Mouse (Mus musculus) macrophage (primary cell): Measurements from ENCODE around the gene Paqr4. TPM values are rescaled to one million over a fixed set of nuclear protein-coding genes. Genes with fewer than 3 reads are reported as not detected.

ENCODE experiments used
- H3K27ac ChIP-seq: fragments of 350-480 bp; formaldehyde crosslinking; 2 replicates; pipeline ENCODE4 v1.9.0; 2021
- H3K36me3 ChIP-seq: fragments of 350-480 bp; formaldehyde crosslinking; 2 replicates; pipeline ENCODE4 v1.9.0; 2021; ENCODE audit errors: inconsistent target
- H3K4me3 ChIP-seq: fragments of 350-480 bp; formaldehyde crosslinking; 2 replicates; pipeline ENCODE4 v1.9.0; 2021; ENCODE audit errors: inconsistent target
- H3K79me2 ChIP-seq: fragments of 350-480 bp; formaldehyde crosslinking; 2 replicates; pipeline ENCODE4 v1.9.0; 2021; ENCODE audit errors: inconsistent target
- WGBS: methylation state at CpG from one replicate; pipeline ENCODE4 v1.1.7; 2026; ENCODE audit warnings: inconsistent platforms; ENCODE audit not compliant: missing documents; 5-methylcytosine and 5-hydroxymethylcytosine counted together
- polyA plus RNA-seq: library from polyadenylated mRNA; stranded (reverse); fragments of 250-400 nt; gene quantifications from 3 replicates; pipeline ENCODE4 v1.2.4, GENCODE M21; 2018; ENCODE audit warnings: inconsistent platforms

The Paqr4 gene
- polyA plus RNA-seq, 1 experiment from 2014 or later: 6.5 TPM

- Histone ChIP-seq H3K27ac (no peak overlapping the region), H3K36me3 (no peaks in the 10 kb centered on the region), H3K4me3 (peak overlapping the region; percentile 66), H3K79me2 (no peaks in the 10 kb centered on the region)
- 65% methylated on average over 2 of the region's 2 CpGs for WGBS
Observed at GRCm38 (mm10) chr17:23770493-23770892, 29.8 kb upstream of the Paqr4 start.

DNA sequence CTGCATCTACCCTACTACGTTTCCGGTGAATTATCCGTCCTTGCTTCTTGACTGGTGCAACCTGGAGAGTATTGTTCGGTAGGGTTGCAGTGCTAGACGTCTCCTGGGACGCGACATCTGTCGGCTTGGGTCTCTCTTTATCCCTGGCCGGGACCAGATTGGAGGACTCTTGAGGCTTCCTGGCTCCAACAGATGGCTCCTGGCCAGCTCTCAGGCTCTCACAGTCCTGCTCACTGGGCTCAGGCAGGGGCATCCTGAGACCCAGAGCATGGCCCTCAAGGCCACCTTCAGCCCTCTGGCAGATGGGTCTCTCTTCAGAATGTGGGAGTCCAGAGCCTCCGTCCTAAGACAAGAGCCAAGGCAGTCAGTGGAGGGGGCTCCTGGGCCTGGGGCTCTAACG is 22.3 kb upstream of the Paqr4 start:
- Histone ChIP-seq H3K4me3 (no peak overlapping the region), H3K36me3 (peaks cover 18% of the 10 kb centered on the region; the same call in 1 of the 2 replicates)
- 96% methylated on average over 11 of the region's 11 CpGs for WGBS

DNA sequence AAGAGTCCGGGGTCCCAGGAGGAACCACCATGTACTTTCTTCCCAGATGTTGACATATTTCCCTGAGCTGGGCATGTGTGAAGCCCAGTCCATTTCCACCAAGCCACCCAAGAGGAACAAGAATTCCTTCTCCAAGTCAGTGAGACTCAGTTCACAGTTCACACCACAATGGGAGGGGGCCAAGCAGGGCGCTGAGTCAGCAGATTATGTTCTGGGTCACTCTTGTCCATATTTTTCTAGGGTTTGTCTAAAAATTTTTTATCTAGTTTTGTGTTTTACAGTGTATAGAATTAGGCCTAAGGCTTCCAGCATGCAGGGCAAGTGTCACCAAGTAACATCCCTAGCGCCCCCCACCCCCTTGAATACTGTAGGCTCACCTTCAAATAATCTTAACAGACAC is 20.5 kb upstream of the Paqr4 start:
- WGBS: 93% methylated on average over 3 of the region's 3 CpGs
- Histone ChIP-seq H3K4me3 (no peak overlapping the region), H3K79me2 (no peaks in the 10 kb centered on the region), H3K36me3 (peaks cover 24% of the 10 kb centered on the region; the same call in 1 of the 2 replicates), H3K27ac (no peak overlapping the region)

More for the DNA sequence above, 22.3 kb upstream of the Paqr4 start:
- H3K79me2 ChIP-seq: no peaks in the 10 kb centered on the region
- H3K27ac ChIP-seq: no peak overlapping the region

DNA sequence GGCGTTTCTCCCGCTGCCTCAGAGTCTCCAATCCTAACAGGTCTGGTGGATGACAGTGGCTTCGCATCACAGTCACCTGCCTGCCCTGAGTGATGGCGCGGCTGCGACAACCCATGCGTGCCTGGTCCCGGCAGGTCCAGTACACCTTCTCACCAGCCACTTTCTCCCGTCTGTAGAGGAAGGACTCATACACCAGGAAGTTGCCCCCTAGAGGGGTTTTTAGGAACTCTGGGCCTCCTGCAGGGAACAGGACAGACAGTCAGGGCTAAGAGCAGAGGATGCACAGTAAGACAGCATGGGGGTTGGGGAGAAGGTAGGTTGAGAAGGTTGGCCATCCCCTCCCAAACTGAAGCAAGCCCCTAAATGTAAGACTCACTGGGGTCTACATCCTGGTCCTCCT is 19.6 kb upstream of the Paqr4 start:
- Histone ChIP-seq H3K27ac (no peak overlapping the region), H3K36me3 (peaks cover 27% of the 10 kb centered on the region; the same call in 1 of the 2 replicates), H3K4me3 (no peak overlapping the region), H3K79me2 (no peaks in the 10 kb centered on the region)
- WGBS: 88% methylated on average over 9 of the region's 9 CpGs

GRCm38 (mm10) chr17:23758801-23759200 is 18.1 kb upstream of the Paqr4 start:
- H3K36me3 ChIP-seq: peaks cover 27% of the 10 kb centered on the region; the same call in 1 of the 2 replicates
- no peak overlapping the region for H3K4me3 ChIP-seq
- no peaks in the 10 kb centered on the region for H3K79me2 ChIP-seq
- WGBS: 97% methylated on average over 8 of the region's 8 CpGs
- H3K27ac ChIP-seq: no peak overlapping the region

DNA sequence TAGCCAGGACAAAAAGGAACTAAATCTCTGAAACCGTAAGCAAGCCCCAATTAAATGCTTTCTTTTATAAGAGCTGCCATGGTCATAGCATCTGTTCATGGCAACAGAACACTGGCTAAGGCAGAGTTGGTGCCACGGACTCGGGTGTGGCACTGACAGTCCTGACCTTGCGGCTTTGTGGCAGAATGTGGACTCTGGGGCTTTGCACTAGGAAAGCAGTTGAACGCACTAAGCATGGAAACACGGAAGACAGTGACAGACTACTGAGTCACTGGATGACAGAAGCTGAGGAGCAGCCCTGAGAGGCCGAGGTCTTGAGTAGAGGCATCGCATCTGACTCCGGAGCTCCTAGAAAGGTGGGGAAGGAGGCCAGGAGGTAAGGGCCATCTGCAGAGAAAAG is 16.9 kb upstream of the Paqr4 start:
- H3K79me2 ChIP-seq: no peaks in the 10 kb centered on the region
- WGBS: 97% methylated on average over 9 of the region's 9 CpGs
- no peak overlapping the region for H3K27ac ChIP-seq
- peaks cover 32% of the 10 kb centered on the region; the same call in 1 of the 2 replicates for H3K36me3 ChIP-seq
- no peak overlapping the region for H3K4me3 ChIP-seq

- peaks cover 32% of the 10 kb centered on the region; the same call in 1 of the 2 replicates for H3K36me3 ChIP-seq
- WGBS: 75% methylated on average over 13 of the region's 13 CpGs
- H3K27ac ChIP-seq: no peak overlapping the region
- no peaks in the 10 kb centered on the region for H3K79me2 ChIP-seq
- no peak overlapping the region for H3K4me3 ChIP-seq
Observed at GRCm38 (mm10) chr17:23755689-23756088, 15.0 kb upstream of the Paqr4 start.

GRCm38 (mm10) chr17:23749400-23750191 is 8.9 kb upstream of the Paqr4 start:
- Histone ChIP-seq H3K36me3 (peaks cover 5% of the 10 kb centered on the region; the same call in 1 of the 2 replicates), H3K4me3 (peak overlapping the region; percentile 35), H3K79me2 (no peaks in the 10 kb centered on the region), H3K27ac (peak overlapping the region; percentile 27; the same call in 1 of the 2 replicates)
- WGBS: 80% methylated on average over 11 of the region's 11 CpGs

GRCm38 (mm10) chr17:23748631-23749391 is 8.1 kb upstream of the Paqr4 start:
- 12% methylated on average over 10 of the region's 10 CpGs for WGBS
- H3K79me2 ChIP-seq: no peaks in the 10 kb centered on the region
- H3K4me3 ChIP-seq: peak overlapping the region; percentile 35
- peaks cover 5% of the 10 kb centered on the region; the same call in 1 of the 2 replicates for H3K36me3 ChIP-seq
- H3K27ac ChIP-seq: peak overlapping the region; percentile 27; the same call in 1 of the 2 replicates

- 22% methylated on average over 6 of the region's 6 CpGs for WGBS
- H3K79me2 ChIP-seq: no peaks in the 10 kb centered on the region
- peaks cover 2% of the 10 kb centered on the region; the same call in 1 of the 2 replicates for H3K36me3 ChIP-seq
- no peak overlapping the region for H3K4me3 ChIP-seq
- H3K27ac ChIP-seq: no peak overlapping the region
Observed at GRCm38 (mm10) chr17:23748026-23748425, 7.4 kb upstream of the Paqr4 start.

DNA sequence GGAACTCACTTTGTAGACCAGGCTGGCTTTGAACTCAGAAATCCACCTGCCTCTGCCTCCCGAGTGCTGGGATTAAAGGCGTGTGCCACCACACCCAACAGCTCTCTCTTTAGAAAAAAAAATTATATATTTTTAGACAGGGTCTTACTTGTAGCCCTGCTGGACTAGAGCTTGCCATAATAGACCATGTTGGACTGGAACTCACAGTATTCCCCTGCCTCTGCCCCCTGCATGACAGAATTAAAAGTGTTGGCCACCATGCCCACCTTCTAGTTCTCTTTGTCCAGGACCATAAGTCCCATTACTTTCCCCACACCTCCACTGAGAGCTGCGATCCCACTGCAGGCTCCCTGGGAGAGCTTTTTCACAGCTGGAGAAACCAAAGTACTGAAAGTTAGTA is 6.8 kb upstream of the Paqr4 start:
- 91% methylated on average over 3 of the region's 3 CpGs for WGBS
- Histone ChIP-seq H3K27ac (no peak overlapping the region), H3K36me3 (no peaks in the 10 kb centered on the region), H3K79me2 (no peaks in the 10 kb centered on the region), H3K4me3 (no peak overlapping the region)

DNA sequence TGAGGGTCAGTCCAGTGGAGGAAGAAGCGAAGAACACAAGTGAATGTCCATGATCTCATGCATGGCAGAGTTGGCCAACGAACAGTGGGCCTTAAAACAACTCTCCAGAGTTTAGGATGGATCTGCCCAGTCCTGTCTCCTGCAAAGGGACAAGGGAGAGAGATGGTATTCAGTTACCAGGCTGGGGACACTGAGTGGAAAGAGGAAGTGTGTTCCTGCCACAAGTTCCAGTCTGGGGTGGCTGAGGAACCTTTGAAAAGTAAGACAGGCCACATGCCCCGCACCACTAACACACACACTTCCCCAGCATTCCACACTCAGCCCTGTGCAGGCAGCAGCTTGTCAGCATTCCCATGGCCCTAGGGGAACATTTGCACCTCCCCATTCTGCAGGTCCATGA is 6.1 kb upstream of the Paqr4 start:
- Histone ChIP-seq H3K4me3 (no peak overlapping the region), H3K27ac (no peak overlapping the region), H3K36me3 (no peaks in the 10 kb centered on the region), H3K79me2 (no peaks in the 10 kb centered on the region)
- WGBS: 64% methylated on average over 3 of the region's 3 CpGs

DNA sequence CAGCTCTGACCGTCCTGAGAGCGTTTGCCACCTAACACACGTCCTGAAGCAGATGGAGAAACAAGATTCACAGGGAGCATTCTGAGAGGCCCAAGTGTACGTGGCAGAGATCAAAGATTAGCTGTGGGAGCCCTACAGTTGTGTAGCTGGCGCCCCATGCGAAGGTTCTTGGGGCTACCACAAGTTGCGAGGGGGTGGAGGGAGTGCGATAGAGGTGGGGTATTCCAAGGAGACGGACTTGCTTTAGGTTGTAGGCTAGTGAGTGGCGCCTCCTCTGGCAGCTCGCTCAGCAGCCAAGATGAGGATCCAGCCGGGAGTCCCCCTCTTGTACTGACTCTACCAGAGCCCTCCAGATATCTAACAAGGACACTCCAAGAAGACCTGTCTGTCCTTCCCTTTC is 5.6 kb upstream of the Paqr4 start:
- Histone ChIP-seq H3K4me3 (no peak overlapping the region), H3K36me3 (no peaks in the 10 kb centered on the region)
- WGBS: 59% methylated on average over 12 of the region's 12 CpGs

GRCm38 (mm10) chr17:23745301-23746251 is 4.9 kb upstream of the Paqr4 start, which contains the start of gene Kremen2:
Gene Kremen2 (minus strand): TSS chr17:23745833.
- no peak within 1 kb of the TSS for H3K27ac ChIP-seq
- H3K36me3 ChIP-seq: no peaks in the 10 kb centered on the region
- H3K4me3 ChIP-seq: no peak within 1 kb of the TSS
- 7% methylated on average over 35 of the region's 45 CpGs for WGBS
- no peaks in the 10 kb centered on the region for H3K79me2 ChIP-seq

More for the DNA sequence above, 5.6 kb upstream of the Paqr4 start:
- Histone ChIP-seq H3K27ac (no peak overlapping the region), H3K79me2 (no peaks in the 10 kb centered on the region)
